Mouse (Mus musculus): ENCODE results near the gene Blvra.

- TF ChIP-seq CTCF (IDR thresholded peaks at IDR 0.05; ENCODE audit: low read depth, low read length): no peak
- no peak for TF ChIP-seq EP300 (IDR thresholded peaks at IDR 0.05; ENCODE audit: insufficient read depth, low read depth, low read length)
Observed at GRCm38 (mm10) chr2:127108986-127109385, 38.5 kb downstream of the Blvra start.
